Mouse (Mus musculus) intestine, embryonic 16.5 days (tissue): Measurements from ENCODE around the gene Abcb9. TPM values are rescaled to one million over a fixed set of nuclear protein-coding genes. Genes with fewer than 3 reads are reported as not detected.

Source experiments
- ATAC-seq: fragments of 200-750 bp; cut with Nextera tagmentation; 2 replicates; pipeline ENCODE4 v1.8.0; 2017; ENCODE audit warnings: moderate TSS enrichment, moderate library complexity
- H3K27ac ChIP-seq: fragments of 300-500 bp; sonication (generic); 2 replicates; pipeline ENCODE4 v1.5.1; 2014; ENCODE audit warnings: mild to moderate bottlenecking, low read length
- H3K27me3 ChIP-seq: fragments of 300-500 bp; sonication (generic); replicated peaks from 2 replicates; pipeline ENCODE4 v1.6.1; 2014; ENCODE audit warnings: low read length, control low read depth, mixed read lengths; ENCODE audit not compliant: control insufficient read depth, insufficient read depth
- H3K36me3 ChIP-seq: fragments of 300-500 bp; sonication (generic); 2 replicates; pipeline ENCODE4 v1.6.1; 2014; ENCODE audit warnings: low read length, control low read depth; ENCODE audit not compliant: control insufficient read depth, insufficient read depth
- H3K4me1 ChIP-seq: fragments of 300-500 bp; sonication (generic); 2 replicates; pipeline ENCODE4 v1.6.1; 2014; ENCODE audit warnings: low read length, control low read depth, mixed read lengths; ENCODE audit not compliant: control insufficient read depth, insufficient read depth
- H3K4me2 ChIP-seq: fragments of 300-500 bp; sonication (generic); 2 replicates; pipeline ENCODE4 v1.6.1; 2014; ENCODE audit warnings: low read depth, low read length, control low read depth
- H3K4me3 ChIP-seq: fragments of 300-500 bp; sonication (generic); 2 replicates; pipeline ENCODE4 v1.5.1; 2014; ENCODE audit warnings: mild to moderate bottlenecking, low read length
- H3K9ac ChIP-seq: fragments of 300-500 bp; sonication (generic); 2 replicates; pipeline ENCODE4 v1.6.1; 2014; ENCODE audit warnings: low read depth, low read length
- H3K9me3 ChIP-seq: fragments of 300-500 bp; sonication (generic); 2 replicates; pipeline ENCODE4 v1.6.1; 2016; ENCODE audit warnings: low read length, control low read depth; ENCODE audit not compliant: control insufficient read depth
- WGBS: fragments of 180-500 bp; shearing (Covaris S2); extraction: QIAGEN DNeasy Blood & Tissue Kit; methylation state at CpG from one replicate; pipeline ENCODE4 v1.1.7; 2014; 5-methylcytosine and 5-hydroxymethylcytosine counted together
- polyA plus RNA-seq: library from polyadenylated mRNA; unstranded; fragments of >200 nt; fragmentation: Nextera tagmentation; extraction: Ambion mirVana; gene quantifications from 2 replicates; pipeline ENCODE4 v1.2.1, GENCODE M21; 2015

Gene Abcb9
- polyA plus RNA-seq, 1 experiment from 2014 or later = 2.5 TPM

GRCm38 (mm10) chr5:124036836-124037235 is 58.8 kb downstream of the Abcb9 start:
- no peaks in the 10 kb centered on the region for H3K27me3 ChIP-seq
- H3K4me3 ChIP-seq = no peak overlapping the region
- no peaks in the 10 kb centered on the region for H3K4me1 ChIP-seq
- no peak for ATAC-seq
- no peak overlapping the region for H3K4me2 ChIP-seq
- no peak overlapping the region for H3K9ac ChIP-seq
- WGBS = 69% methylated on average over 5 of the region's 5 CpGs
- H3K36me3 ChIP-seq = no peaks in the 10 kb centered on the region
- H3K9me3 ChIP-seq = no peaks in the 10 kb centered on the region
- no peak overlapping the region for H3K27ac ChIP-seq

GRCm38 (mm10) chr5:124036341-124036740 is 59.3 kb downstream of the Abcb9 start:
- H3K9ac ChIP-seq = no peak overlapping the region
- H3K9me3 ChIP-seq = no peaks in the 10 kb centered on the region
- H3K4me1 ChIP-seq = no peaks in the 10 kb centered on the region
- no peak overlapping the region for H3K27ac ChIP-seq
- H3K4me2 ChIP-seq = no peak overlapping the region
- H3K4me3 ChIP-seq = no peak overlapping the region
- no peaks in the 10 kb centered on the region for H3K27me3 ChIP-seq
- 35% methylated on average over 6 of the region's 6 CpGs for WGBS
- ATAC-seq = no peak
- no peaks in the 10 kb centered on the region for H3K36me3 ChIP-seq

GRCm38 (mm10) chr5:124035806-124036205 is 59.8 kb downstream of the Abcb9 start:
- Histone ChIP-seq H3K27me3 (no peaks in the 10 kb centered on the region), H3K4me3 (no peak overlapping the region), H3K27ac (no peak overlapping the region), H3K9ac (no peak overlapping the region), H3K9me3 (no peaks in the 10 kb centered on the region), H3K4me2 (no peak overlapping the region), H3K4me1 (peaks cover 3% of the 10 kb centered on the region), H3K36me3 (no peaks in the 10 kb centered on the region)
- ATAC-seq = no peak
- WGBS = 80% methylated on average over 8 of the region's 8 CpGs

GRCm38 (mm10) chr5:124035406-124035805 is 60.2 kb downstream of the Abcb9 start:
- no peaks in the 10 kb centered on the region for H3K9me3 ChIP-seq

GRCm38 (mm10) chr5:124034471-124034870 is 61.1 kb downstream of the Abcb9 start:
- Histone ChIP-seq H3K4me3 (no peak overlapping the region), H3K4me1 (peaks cover 10% of the 10 kb centered on the region), H3K4me2 (no peak overlapping the region), H3K9ac (no peak overlapping the region), H3K36me3 (no peaks in the 10 kb centered on the region), H3K27me3 (no peaks in the 10 kb centered on the region), H3K9me3 (no peaks in the 10 kb centered on the region), H3K27ac (no peak overlapping the region)
- no peak for ATAC-seq
- 80% methylated on average over 11 of the region's 11 CpGs for WGBS

More at GRCm38 (mm10) chr5:124035406-124035805, 60.2 kb downstream of the Abcb9 start:
- no peak for ATAC-seq
- Histone ChIP-seq H3K4me1 (peaks cover 7% of the 10 kb centered on the region), H3K36me3 (no peaks in the 10 kb centered on the region), H3K27ac (no peak overlapping the region), H3K4me2 (no peak overlapping the region), H3K9ac (no peak overlapping the region), H3K27me3 (no peaks in the 10 kb centered on the region), H3K4me3 (no peak overlapping the region)
- WGBS = 72% methylated on average over 9 of the region's 9 CpGs

- Histone ChIP-seq H3K36me3 (no peaks in the 10 kb centered on the region), H3K9me3 (no peaks in the 10 kb centered on the region), H3K9ac (peak within 1 kb of the TSS; percentile 98), H3K4me3 (peak within 1 kb of the TSS; percentile 91), H3K4me1 (peaks cover 26% of the 10 kb centered on the region), H3K27ac (peak within 1 kb of the TSS; percentile 87), H3K4me2 (peak within 1 kb of the TSS; percentile 79), H3K27me3 (no peaks in the 10 kb centered on the region)
- under 1% methylated on average over 52 of the region's 52 CpGs for WGBS
- peak; percentile 86 for ATAC-seq
Observed at GRCm38 (mm10) chr5:124032001-124032508, 63.5 kb downstream of the Abcb9 start, which contains the start of gene Vps37b. TSS of gene Vps37b (minus strand) at chr5:124032270.

GRCm38 (mm10) chr5:124031068-124031955 is 64.3 kb downstream of the Abcb9 start:
- Histone ChIP-seq H3K27ac (peak overlapping the region; percentile 87), H3K4me2 (peak overlapping the region; percentile 79), H3K9me3 (no peaks in the 10 kb centered on the region), H3K27me3 (no peaks in the 10 kb centered on the region), H3K9ac (peak overlapping the region; percentile 98), H3K36me3 (no peaks in the 10 kb centered on the region), H3K4me1 (peaks cover 31% of the 10 kb centered on the region), H3K4me3 (peak overlapping the region; percentile 91)
- WGBS = 1% methylated on average over 26 of the region's 26 CpGs
- ATAC-seq = peak; percentile 56

- 44% methylated on average over 12 of the region's 12 CpGs for WGBS
- Histone ChIP-seq H3K27ac (peak overlapping the region; percentile 87; the same call in 1 of the 2 replicates), H3K4me3 (peak overlapping the region; percentile 91), H3K36me3 (no peaks in the 10 kb centered on the region), H3K9me3 (no peaks in the 10 kb centered on the region), H3K9ac (peak overlapping the region; percentile 98), H3K27me3 (no peaks in the 10 kb centered on the region), H3K4me2 (peak overlapping the region; percentile 79), H3K4me1 (peaks cover 38% of the 10 kb centered on the region)
- ATAC-seq = no peak
Observed at GRCm38 (mm10) chr5:124030386-124031067, 65.1 kb downstream of the Abcb9 start.
